Mouse (Mus musculus) T-helper 1 cell (primary cell): ENCODE results near the gene Gm19965.

ENCODE experiments used
- in situ Hi-C: fragments of 300-600 bp; cut with MboI, MseI; formaldehyde crosslinking; loops from one replicate; pipeline ENCODE4 v1.15.1; 2025; ENCODE audit warnings: high pct_unique_total_duplicates

Gm19965 gene

DNA sequence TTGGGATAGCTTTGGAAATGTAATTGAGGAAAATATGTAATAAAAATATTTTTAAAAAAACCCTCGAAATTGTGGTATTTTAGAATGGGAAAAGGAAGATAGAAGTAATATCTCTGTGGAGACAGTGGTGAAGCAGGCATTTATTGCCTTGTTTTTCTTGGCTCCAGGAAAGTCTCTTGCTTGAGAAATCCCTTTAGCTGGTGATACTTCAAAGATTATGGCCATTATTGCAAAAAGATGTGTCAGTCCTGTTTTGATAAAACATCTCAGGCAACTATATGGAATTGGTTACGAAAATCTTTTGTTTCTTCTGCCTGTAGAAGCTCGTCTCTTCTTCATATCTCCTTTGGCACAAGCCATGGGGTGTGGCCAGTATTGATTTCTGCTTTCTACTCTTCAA lies at the start of gene Gm19965:
Gm19965 (plus strand) TSS at position 301 of the 400 bp plus-strand sequence.
- in situ Hi-C loops: no loop called here

DNA sequence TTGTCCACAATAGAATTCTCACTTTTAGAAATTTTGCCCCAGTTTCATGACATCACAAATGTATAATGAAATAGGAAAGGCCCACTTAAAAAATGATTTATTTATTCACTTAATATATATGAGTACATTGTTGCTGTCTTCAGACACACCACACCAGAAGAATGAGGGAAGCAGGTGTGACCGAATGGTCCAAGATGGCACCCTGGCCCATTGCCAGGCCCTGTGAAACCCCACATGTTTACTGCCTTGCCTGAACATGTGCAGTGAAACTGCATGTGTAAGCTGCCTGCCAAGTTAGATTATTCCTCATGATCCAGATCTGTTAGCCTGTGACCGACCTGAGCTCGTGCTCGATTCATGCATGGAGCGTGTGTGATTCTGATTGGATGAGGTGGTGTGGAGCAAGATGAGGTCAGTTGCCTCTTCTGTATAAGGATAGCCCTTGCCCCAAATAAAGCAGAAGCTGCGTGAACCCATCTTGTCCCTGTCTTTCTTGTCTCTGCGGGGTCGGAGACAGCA lies 20.3 kb upstream of the Gm19965 start:
- in situ Hi-C loops: no loop called here
